Mouse (Mus musculus) MEL (cell line): ENCODE measurements at regions not wholly inside any gene's neighbourhood (a gene's known extent, or its start where the extent isn't known, plus 50 kb on each side); places are given as distances from the start of the nearest gene placed in this dataset.

ENCODE experiments used
- DNase-seq: peaks from one replicate; pipeline ENCODE4 v3.0.0; 2011; ENCODE audit warnings: low read depth, low spot score
- H3K27ac ChIP-seq: 2 replicates; pipeline ENCODE4 v1.5.1; 2012; ENCODE audit warnings: low read depth, mild to moderate bottlenecking, control low read depth, low read length, moderate library complexity; ENCODE audit not compliant: control insufficient read depth
- H3K27me3 ChIP-seq, 2 experiments: fragments of 150-350 bp in 1 of 2; sonication (generic) in 1 of 2; 2 replicates each; pipeline ENCODE4 v1.6.1; 2012; ENCODE audit warnings: low read length in 2 of 2, mild to moderate bottlenecking in 2 of 2, improper control_type of control experiment in 1 of 2, moderate library complexity in 1 of 2; ENCODE audit not compliant: insufficient read depth in 2 of 2, control insufficient read depth in 1 of 2
- H3K36me3 ChIP-seq, 2 experiments: 2 replicates each; pipeline ENCODE4 v1.6.1; 2012 to 2014; ENCODE audit warnings: low read length in 2 of 2, improper control_type of control experiment in 1 of 2, inconsistent platforms in 1 of 2, mild to moderate bottlenecking in 1 of 2; ENCODE audit not compliant: insufficient read depth in 2 of 2, control insufficient read depth in 1 of 2
- H3K4me1 ChIP-seq, 2 experiments: fragments of 150-350 bp in 1 of 2; sonication (generic) in 1 of 2; 2 replicates each; pipeline ENCODE4 v1.6.1; 2012; ENCODE audit warnings: low read length in 2 of 2, improper control_type of control experiment in 1 of 2, mild to moderate bottlenecking in 1 of 2; ENCODE audit not compliant: insufficient read depth in 2 of 2, control insufficient read depth in 1 of 2
- H3K4me3 ChIP-seq, 2 experiments: fragments of 150-350 bp in 1 of 2; sonication (generic) in 1 of 2; 2 replicates each; pipeline ENCODE4 v1.5.1; 2012; ENCODE audit warnings: low read depth in 2 of 2, low read length in 2 of 2, mild to moderate bottlenecking in 2 of 2, moderate library complexity in 2 of 2, control low read depth in 1 of 2, improper control_type of control experiment in 1 of 2; ENCODE audit not compliant: control insufficient read depth in 1 of 2, insufficient read depth in 1 of 2
- H3K79me2 ChIP-seq: 2 replicates; pipeline ENCODE4 v1.6.1; 2012; ENCODE audit warnings: mild to moderate bottlenecking, low read length, moderate library complexity; ENCODE audit not compliant: control insufficient read depth, poor library complexity, insufficient read depth
- H3K9ac ChIP-seq: 2 replicates; pipeline ENCODE4 v1.6.1; 2012; ENCODE audit warnings: low read depth, mild to moderate bottlenecking, control low read depth, low read length, moderate library complexity; ENCODE audit not compliant: control insufficient read depth, poor library complexity, severe bottlenecking
- H3K9me3 ChIP-seq: fragments of 150-350 bp; sonication (generic); replicated peaks from 2 replicates; pipeline ENCODE4 v1.6.1; 2012; ENCODE audit warnings: mild to moderate bottlenecking, low read length, improper control_type of control experiment, moderate library complexity; ENCODE audit not compliant: insufficient read depth
- CTCF ChIP-seq, 3 experiments: IDR thresholded peaks in 2 of 3; conservative IDR thresholded peaks in 1 of 3; 2 replicates each; pipeline ENCODE4 v1.5.1; 2011 to 2012; ENCODE audit warnings: low read length in 3 of 3, low read depth in 2 of 3, mild to moderate bottlenecking in 2 of 3, improper control_type of control experiment in 1 of 3, inconsistent platforms in 1 of 3, mixed read lengths in 1 of 3, moderate library complexity in 1 of 3; ENCODE audit not compliant: control insufficient read depth in 1 of 3, insufficient read depth in 1 of 3, poor library complexity in 1 of 3, severe bottlenecking in 1 of 3
- E2F4 ChIP-seq: IDR thresholded peaks from 2 replicates; pipeline ENCODE4 v1.6.1; 2011; ENCODE audit warnings: low read depth, low read length, improper control_type of control experiment, borderline replicate concordance
- ETS1 ChIP-seq: IDR thresholded peaks from 2 replicates; pipeline ENCODE4 v1.6.1; 2012; ENCODE audit warnings: low read depth, mild to moderate bottlenecking, inconsistent platforms, low read length, improper control_type of control experiment, moderate library complexity
- GABPA ChIP-seq: IDR thresholded peaks from 2 replicates; pipeline ENCODE4 v1.6.1; 2012; ENCODE audit warnings: low read depth, mild to moderate bottlenecking, inconsistent platforms, low read length, improper control_type of control experiment, moderate library complexity
- GATA1 ChIP-seq: IDR thresholded peaks from 2 replicates; pipeline ENCODE4 v1.6.1; 2011; ENCODE audit warnings: low read depth, low read length, improper control_type of control experiment
- HCFC1 ChIP-seq: IDR thresholded peaks from 2 replicates; pipeline ENCODE4 v1.6.1; 2012; ENCODE audit warnings: low read depth, mild to moderate bottlenecking, inconsistent platforms, low read length, improper control_type of control experiment, moderate library complexity
- MAFK ChIP-seq: IDR thresholded peaks from 2 replicates; pipeline ENCODE4 v1.6.1; 2011; ENCODE audit warnings: low read depth, mild to moderate bottlenecking, low read length, improper control_type of control experiment, borderline replicate concordance
- MAZ ChIP-seq: IDR thresholded peaks from 2 replicates; pipeline ENCODE4 v1.6.1; 2012; ENCODE audit warnings: low read depth, mild to moderate bottlenecking, inconsistent platforms, low read length, improper control_type of control experiment
- MYC ChIP-seq: IDR thresholded peaks from 2 replicates; pipeline ENCODE4 v1.6.1; 2011; ENCODE audit warnings: low read depth, mild to moderate bottlenecking, low read length, improper control_type of control experiment, moderate library complexity
- RAD21 ChIP-seq: IDR thresholded peaks from 2 replicates; pipeline ENCODE4 v1.6.1; 2011; ENCODE audit warnings: mild to moderate bottlenecking, low read depth, low read length, improper control_type of control experiment
- SMC3 ChIP-seq: IDR thresholded peaks from 2 replicates; pipeline ENCODE4 v1.6.1; 2011; ENCODE audit warnings: low read depth, low read length, improper control_type of control experiment
- TAL1 ChIP-seq: IDR thresholded peaks from 2 replicates; pipeline ENCODE4 v1.6.1; 2012; ENCODE audit warnings: mild to moderate bottlenecking, inconsistent platforms, low read length, moderate library complexity, mixed read lengths
- TCF12 ChIP-seq: IDR thresholded peaks from 2 replicates; pipeline ENCODE4 v1.6.1; 2014; ENCODE audit warnings: low read depth, mild to moderate bottlenecking, inconsistent platforms, low read length, improper control_type of control experiment, moderate library complexity
- USF2 ChIP-seq, 2 experiments: IDR thresholded peaks; 2 replicates each; pipeline ENCODE4 v1.6.1; 2011 to 2012; ENCODE audit warnings: improper control_type of control experiment in 2 of 2, low read length in 2 of 2, borderline replicate concordance in 1 of 2, inconsistent platforms in 1 of 2, low read depth in 1 of 2, mild to moderate bottlenecking in 1 of 2; ENCODE audit not compliant: insufficient read depth in 1 of 2
- ZC3H11A ChIP-seq: IDR thresholded peaks from 2 replicates; pipeline ENCODE4 v1.6.1; 2012; ENCODE audit warnings: low read depth, mild to moderate bottlenecking, inconsistent platforms, low read length, improper control_type of control experiment

GRCm38 (mm10) chr10:6035792-6036487 lies 113.7 kb upstream of the Rgs17 start:
- no peaks in the 10 kb centered on the region for H3K79me2 ChIP-seq
- H3K9me3 ChIP-seq: no peaks in the 10 kb centered on the region
- H3K27ac ChIP-seq: no peak overlapping the region
- no peaks in the 10 kb centered on the region for H3K36me3 ChIP-seq
- no peaks in the 10 kb centered on the region for H3K4me1 ChIP-seq
- H3K27me3 ChIP-seq: no peaks in the 10 kb centered on the region
- peak; percentile 12 for DNase-seq
- no peak overlapping the region for H3K4me3 ChIP-seq
- TF ChIP-seq SMC3 (0 out of 2 replicates have a peak, but pooled peaks have one; percentile 21), HCFC1 (no peak), CTCF (IDR thresholded peaks at IDR 0.05 in 2 of 3, conservative IDR thresholded peaks at IDR 0.05 in 1 of 3; ENCODE audit: control insufficient read depth in 1 of 3, insufficient read depth in 1 of 3, low read depth in 2 of 3, low read length in 3 of 3, poor library complexity in 1 of 3, severe bottlenecking in 1 of 3) (peak; percentile 28 to 47 (median 43); a peak in 5 of 6 replicates), RAD21 (peak; percentile 34), MAZ (no peak), MYC (no peak)
- TF ChIP-seq, all 39 proteins: peak for 3
- H3K9ac ChIP-seq: no peak overlapping the region

DNA sequence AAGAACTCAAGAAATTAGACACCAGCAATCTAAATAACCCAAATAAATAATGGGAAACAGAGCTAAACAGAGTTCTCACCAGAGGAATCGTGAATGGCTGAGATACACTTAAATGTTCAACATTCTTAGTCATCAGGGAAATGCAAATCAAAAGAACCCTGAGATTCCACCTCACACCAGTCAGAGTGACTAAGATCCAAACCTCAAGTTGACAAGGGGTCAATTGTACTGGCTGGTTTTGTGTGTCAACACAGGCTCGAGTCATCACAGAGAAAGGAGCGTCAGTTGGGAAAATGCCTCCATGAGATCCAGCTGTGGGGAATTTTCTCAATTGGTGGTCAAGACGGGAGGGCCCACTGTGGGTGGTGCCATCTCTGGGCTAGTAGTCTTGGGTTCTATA lies 110.3 kb upstream of the Rgs17 start:
- no peaks in the 10 kb centered on the region for H3K36me3 ChIP-seq
- H3K79me2 ChIP-seq: no peaks in the 10 kb centered on the region
- TF ChIP-seq GABPA: no peak
- TF ChIP-seq ETS1: no peak
- no peak for TF ChIP-seq MAZ
- TF ChIP-seq CTCF (IDR thresholded peaks at IDR 0.05 in 2 of 3, conservative IDR thresholded peaks at IDR 0.05 in 1 of 3; ENCODE audit: control insufficient read depth in 1 of 3, insufficient read depth in 1 of 3, low read depth in 2 of 3, low read length in 3 of 3, poor library complexity in 1 of 3, severe bottlenecking in 1 of 3): no peak
- no peak for TF ChIP-seq ZC3H11A
- no peak for TF ChIP-seq MAFK
- H3K4me3 ChIP-seq: no peak overlapping the region
- no peaks in the 10 kb centered on the region for H3K4me1 ChIP-seq
- H3K9ac ChIP-seq: no peak overlapping the region
- no peak for DNase-seq
- H3K27me3 ChIP-seq: no peaks in the 10 kb centered on the region
- no peak overlapping the region for H3K27ac ChIP-seq
- no peaks in the 10 kb centered on the region for H3K9me3 ChIP-seq

DNA sequence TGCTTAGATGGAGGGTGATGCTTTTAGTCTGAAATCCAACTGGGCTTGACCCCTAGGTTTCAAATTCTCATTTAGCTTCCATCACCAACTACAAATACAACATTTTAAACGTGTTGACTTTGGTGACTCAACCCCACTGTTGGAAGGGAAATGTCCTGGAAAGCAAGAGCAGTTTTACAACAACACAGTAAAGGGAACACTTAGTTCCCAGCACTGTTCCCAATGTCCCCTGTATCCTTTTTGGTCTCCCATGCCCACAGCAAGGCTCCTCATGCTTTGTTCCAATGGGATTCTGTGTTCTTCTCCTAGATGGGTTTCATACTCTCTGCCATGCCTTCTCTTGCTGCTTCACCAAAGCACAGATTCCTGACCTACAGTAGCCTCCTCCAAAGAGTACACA lies 105.4 kb upstream of the Rgs17 start:
- TF ChIP-seq GATA1 (no peak), TCF12 (no peak), USF2 (IDR thresholded peaks at IDR 0.05; ENCODE audit: borderline replicate concordance in 1 of 2, insufficient read depth in 1 of 2, low read depth in 1 of 2, low read length in 2 of 2) (no peak), TAL1 (no peak), E2F4 (no peak)
- TF ChIP-seq, all 39 proteins: peak for 0
- Histone ChIP-seq H3K36me3 (no peaks in the 10 kb centered on the region), H3K4me1 (no peaks in the 10 kb centered on the region), H3K4me3 (no peak overlapping the region), H3K9ac (no peak overlapping the region), H3K27me3 (no peaks in the 10 kb centered on the region), H3K9me3 (no peaks in the 10 kb centered on the region), H3K27ac (no peak overlapping the region), H3K79me2 (no peaks in the 10 kb centered on the region)
- no peak for DNase-seq
